Mouse (Mus musculus): ENCODE data around the gene Ccnt1. TPM values are rescaled to one million over a fixed set of nuclear protein-coding genes. Genes with fewer than 3 reads are reported as not detected.
"Not testable (repeated sequence)": the region's sequence is repeated elsewhere in the genome, so short reads cannot be mapped to it uniquely, and the experiment has no call there.

The Ccnt1 gene
- polyA plus RNA-seq, 1 experiment from 2014 or later, result 55.8 TPM

DNA sequence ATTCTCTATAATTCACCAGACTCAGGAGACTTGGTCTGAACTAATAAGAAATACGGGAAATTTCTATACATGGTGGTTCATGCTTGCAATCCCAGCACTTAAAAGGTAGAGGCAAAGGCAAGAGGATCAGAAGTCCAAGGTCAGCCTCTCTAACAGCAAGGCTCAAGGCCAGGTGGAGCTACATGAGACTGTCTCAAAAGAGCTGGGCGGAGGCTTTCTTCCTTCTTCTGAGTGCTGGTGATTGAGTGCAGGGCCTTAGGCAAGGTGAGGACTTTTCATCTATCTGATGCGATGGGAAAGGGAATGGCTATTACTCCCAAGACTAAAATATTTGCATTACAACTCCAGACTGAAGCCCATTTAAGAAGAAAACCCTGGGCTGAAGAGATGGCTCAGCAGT lies 25.6 kb downstream of the Ccnt1 start:
- DNase-seq (ENCODE audit: low spot score), result no peak

DNA sequence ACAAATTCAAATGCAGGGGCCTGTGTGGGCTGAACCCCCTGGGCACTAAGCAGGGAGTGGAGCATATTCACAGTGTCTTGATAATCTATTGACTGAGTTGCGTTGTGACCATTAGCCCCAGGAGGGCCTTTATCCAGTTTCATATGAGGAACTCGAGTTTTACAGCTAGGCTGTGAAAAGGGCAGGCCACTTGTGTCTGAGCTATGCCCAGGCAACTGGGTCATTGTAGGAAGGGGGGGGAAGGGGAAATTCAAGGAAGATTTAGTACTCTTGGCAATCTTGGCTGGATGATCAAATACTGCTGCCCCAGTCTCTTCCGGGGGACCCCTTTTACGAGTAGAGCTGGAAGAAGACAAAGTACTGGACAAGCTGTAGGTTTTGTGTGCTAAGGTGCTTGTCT lies 27.4 kb downstream of the Ccnt1 start:
- no peak for DNase-seq (ENCODE audit: low spot score)

DNA sequence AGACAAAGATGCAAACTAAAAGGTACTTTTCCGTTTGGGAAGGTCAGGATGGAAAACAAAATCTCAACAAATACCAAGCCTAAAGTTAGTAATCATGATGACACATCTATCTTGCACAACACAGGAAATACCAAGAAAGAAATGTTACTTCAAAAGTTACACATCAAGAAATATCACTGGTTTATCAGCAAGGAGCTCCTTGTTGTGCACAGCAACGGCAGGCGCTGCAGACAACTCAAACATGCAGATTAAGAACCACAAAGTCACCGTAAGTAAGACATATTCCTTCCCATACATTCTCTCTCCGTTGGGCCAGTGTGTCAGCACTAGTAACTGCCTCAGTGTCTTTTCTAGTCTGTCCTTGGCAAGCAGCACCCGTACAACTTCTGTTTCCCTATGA lies 29.7 kb downstream of the Ccnt1 start:
- DNase-seq (ENCODE audit: low spot score), result no peak

DNA sequence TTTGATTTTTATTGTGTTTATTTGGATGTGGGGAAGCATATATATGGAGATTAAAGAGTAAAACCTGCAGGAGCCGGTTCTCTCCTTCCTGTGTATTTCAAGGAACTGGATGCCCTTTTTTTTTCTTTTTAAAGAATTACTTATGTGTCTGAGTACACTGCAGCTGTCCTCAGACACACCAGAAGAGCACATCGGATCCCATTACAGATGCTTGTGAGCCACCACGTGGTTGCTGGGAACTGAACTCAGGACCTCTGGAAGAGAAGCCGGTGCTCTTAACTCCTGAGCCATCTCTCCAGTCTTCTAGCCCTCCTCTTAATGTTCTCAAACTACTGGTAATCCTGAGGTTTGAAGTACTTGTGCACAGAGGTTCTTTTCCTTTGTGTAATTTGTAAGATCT lies 32.8 kb downstream of the Ccnt1 start:
- no peak for DNase-seq (ENCODE audit: low spot score)

DNA sequence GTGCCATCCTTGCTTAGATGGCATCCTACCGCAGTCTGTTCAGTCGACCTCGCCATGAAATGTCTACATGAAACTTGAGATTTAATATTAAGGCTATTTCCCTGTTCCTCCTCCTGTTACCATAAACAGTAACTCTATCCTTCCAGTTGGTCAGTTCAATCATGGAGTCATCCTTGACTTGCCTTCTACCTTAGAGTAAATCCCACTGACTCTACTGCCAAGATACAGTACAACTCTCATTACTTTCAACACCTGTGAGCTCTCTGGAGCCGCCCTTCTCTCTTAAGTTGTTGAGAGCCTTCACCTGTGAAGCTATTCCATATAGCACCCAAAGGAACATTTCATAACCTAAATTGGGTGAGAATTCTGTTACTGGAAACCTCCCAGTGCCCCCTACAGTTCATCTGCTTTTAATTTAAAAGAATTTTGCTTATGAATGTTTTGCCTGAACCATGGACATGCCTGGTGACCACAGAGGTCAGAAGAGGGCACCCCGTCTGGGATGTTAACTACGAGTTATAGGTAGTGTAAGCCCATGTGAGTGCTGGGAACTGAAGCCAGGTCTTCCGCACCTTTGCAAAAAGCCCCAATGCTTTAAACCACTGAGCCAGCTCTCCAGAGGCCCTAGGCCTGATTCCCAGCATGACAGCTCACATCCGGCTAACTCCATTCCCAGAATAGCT lies 33.8 kb downstream of the Ccnt1 start:
- no peak for DNase-seq (ENCODE audit: low spot score)

DNA sequence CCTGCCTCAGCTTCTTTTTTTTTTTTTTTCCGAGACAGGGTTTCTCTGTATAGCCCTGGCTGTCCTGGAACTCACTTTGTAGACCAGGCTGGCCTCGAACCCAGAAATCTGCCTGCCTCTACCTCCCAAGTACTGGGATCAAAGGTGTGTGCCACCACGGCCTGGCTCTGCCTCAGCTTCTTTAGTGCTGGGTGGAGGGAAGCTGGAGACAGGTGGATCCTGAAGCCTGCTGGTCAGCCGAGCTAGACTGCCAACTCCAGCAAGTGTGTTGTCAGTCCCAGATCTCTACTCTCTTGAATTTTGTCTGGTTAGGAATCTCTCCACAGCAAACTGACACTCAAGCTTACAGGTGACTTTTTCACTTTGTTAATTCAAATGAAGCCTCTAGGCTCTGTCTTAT lies 34.8 kb downstream of the Ccnt1 start:
- DNase-seq (ENCODE audit: low spot score), result no peak

DNA sequence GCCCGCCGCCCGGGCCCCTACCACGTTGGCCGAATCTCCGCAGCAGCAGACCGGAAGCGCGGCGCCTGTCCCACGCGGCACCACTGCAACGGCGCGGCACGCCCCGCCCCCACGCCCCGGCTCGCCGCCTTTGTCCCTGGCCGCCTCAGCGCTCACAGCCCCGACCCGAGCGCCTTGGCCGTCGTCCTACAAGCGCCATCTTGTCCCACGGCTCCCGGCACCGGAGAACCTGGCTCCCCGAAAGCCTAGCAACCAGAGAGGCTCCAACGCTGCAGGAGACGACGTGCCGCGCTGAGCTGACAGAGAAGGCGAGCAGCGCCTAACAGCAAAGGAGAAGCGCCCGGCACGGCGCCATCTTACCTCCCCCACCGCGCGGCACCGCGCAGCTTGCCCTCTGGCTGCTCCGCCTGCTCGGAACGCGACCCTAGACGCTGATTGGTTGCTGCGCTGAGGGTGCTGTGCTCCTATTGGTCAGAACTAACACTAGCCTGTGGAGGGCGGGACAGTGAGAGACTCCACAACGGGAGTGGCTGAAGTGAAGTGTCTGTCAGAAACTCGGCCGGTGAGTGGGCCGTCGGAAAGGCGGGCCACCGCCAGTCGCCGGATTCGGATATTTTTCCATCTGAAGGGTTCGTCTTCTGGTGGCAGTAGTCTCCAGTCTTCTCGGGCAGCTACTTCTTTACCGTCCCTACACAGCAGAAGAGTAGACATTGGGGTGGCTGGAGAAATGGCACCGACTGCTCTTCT lies 36.7 kb downstream of the Ccnt1 start, which contains the start of gene Kansl2:
Gene Kansl2, minus strand, starts transcription at position 384 of the 747 bp plus-strand sequence.
- DNase-seq (ENCODE audit: low spot score), result peak; percentile 99

DNA sequence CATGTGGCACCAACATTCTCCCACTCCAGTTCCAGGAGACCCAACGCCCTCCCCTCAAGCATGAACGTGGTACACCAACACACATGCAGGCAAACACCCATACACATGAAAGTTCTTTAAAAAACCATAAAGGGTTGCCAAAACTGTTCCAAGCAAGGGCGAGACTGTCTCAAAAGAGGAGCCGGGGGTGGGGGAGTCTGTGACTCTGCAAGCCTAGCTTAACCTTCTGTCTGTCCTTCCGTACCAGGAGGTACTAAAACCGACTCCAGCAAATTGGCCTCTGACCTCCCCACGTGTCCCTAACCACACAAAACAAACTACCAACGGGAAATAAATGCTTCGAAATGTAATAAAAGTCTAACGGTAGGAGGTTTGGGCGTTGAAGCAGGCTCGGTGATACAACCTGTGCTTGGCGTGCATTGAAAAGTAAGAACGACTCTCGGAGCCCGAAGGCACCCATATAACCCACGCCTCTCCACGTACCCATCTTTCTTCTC lies 37.6 kb downstream of the Ccnt1 start:
- peak; percentile 23 for DNase-seq (ENCODE audit: low spot score)

DNA sequence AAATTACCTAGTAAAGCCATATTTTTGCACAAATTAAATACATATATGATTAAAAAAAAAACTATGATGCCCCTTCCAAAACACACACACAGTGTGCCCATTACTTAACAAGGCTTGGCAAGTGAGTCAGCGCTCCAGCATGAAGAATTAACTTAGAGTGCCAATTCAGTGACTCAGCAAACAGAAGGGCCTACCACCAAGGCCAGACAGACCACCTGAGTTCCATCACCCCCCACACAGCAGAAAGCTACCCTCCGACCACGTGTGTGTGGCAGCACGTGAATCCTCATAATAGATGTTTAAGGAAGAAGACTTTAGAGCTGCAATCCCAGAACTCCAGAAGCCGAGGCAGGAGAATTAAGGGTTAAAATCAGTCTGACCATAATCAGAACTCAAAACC lies 38.4 kb downstream of the Ccnt1 start:
- DNase-seq (ENCODE audit: low spot score), result no peak

DNA sequence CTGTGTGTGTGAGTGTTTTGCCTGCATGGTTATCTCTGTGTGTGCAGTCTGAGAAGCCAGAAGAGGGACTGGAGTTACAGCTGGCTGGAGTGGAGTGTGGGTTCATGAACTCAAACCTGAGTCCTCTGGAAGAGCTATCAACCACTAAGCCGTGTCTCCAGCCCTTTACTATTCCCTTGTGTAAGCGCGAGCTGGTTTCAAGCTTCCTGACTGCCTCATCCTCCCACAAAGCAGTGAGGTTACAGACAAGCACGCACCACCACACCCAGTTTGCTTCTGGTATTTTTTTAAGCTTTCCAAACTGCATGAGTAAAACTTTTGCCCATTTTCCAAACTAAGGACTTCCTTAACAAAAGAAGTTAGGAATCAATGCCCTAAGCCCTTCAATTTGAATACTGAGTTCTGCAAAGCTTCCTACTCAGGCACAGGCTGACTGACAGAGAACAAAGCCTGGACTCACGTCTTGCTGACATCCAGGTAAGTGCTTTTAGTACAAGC lies 42.6 kb downstream of the Ccnt1 start:
- no peak for DNase-seq (ENCODE audit: low spot score)

DNA sequence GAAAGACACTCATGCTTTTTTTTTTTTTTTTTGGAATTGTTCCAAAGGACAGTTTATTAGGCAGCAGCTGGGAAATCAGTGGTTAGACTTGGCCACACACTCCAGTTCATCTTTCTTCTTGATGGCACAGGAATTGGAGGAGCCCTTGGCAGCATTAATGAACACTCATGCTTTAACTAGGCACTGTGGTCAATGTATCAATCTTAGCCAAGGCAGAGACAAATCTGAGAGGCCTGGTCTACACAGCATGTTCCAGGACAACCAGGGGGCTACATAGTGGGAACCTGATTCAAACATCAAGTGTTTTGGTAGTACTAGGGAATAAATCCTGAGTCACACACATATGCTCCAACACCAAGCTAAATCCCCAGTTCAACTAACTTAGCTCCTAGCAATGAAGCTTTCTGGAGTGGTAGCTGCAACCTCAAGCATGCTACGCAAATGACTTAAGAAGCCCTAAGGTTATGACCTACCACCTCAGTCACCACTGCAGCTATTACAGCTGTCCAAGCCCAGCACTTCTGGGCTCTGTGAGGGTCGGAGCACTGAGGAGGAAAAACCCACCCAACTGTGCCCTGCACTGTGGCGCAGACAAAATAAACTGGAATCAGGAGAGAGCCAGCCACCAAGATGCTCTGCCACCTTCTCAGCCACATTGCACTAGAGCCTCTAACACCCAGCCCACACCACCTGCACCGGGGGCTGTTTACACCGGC lies 43.5 kb downstream of the Ccnt1 start:
- DNase-seq (ENCODE audit: low spot score), result no peak

DNA sequence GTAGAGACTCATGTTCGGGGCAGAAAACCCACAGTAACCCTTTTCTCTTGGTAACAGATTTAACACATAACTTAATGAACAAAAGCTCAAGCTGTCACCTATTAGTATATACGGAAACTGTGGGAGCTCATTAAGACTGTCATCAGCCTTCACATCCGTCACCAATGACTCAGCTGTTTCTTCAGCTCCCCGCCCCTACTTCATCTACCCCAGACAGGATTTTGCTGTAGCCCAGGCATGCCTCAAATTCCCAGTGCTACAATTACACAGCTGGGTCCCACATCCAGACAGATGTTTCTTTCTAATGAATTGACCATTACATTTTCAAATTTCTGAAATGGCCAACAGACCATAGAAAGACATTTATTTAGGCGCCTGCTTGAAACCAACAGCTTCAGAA lies 44.7 kb downstream of the Ccnt1 start:
- DNase-seq (ENCODE audit: low spot score), result no peak

DNA sequence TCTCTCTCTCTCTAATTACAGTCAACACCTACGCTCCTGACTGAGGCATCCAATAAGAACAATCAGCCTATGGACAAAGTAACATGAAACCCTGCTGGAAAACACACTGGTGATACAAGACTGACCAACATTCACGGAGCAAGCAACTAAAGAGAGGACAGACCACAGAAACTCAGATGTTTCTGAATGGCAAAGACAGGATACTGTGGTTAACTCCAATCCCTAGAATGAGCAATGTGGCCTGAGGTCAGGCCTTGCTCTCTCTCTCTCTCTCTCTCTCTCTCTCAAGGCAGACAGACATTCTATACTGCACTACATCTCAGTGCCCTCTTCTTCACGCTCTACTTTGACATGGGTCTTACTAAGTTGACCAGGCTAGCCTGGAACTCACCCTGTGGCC lies 49.5 kb downstream of the Ccnt1 start:
- no peak for DNase-seq (ENCODE audit: low spot score)

DNA sequence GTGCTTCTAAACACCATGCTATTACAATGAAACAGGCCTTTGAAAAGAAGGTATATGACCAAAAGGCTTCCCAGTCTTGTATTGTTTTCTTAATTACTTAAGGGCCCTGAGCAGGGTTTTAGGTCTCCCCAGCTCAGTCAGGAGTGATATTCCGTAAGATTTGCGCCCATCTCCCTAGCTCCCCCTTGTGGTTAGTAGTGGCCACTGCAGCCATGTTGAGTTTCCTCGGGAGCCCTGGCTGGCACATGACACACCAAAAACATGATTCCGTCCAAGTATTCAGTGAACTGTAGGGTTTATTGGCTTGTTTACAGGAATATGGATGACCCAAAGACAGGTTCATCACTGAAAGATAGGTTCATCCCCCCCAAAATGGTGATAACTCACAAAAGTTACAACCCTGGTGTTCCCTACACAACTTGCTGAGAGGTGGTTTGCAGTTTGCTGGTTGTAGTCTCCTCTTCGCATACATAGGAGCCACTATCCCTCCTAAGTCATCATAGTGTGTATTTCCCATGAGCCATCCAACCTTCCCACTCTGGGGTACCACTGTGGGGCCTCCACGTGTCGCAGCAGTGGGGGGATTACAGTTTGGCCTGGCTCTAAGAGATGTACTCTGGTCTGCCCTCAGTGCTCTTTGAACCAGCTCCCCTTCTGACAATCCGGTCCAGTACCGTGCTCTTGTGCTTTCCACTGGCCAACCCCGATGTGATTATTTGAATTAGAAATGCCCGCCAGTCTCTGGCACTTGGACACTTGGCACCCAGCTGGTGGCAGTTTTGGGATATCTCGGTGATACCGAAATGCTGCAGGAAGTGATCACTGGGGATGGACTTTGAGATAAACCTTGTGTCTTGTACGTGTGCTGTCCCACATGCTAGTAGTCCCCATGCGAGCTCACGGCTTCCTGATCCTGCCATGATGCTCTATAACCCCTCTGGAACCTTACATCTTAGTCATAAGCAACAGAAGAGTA lies 53.1 kb downstream of the Ccnt1 start:
- DNase-seq (ENCODE audit: low spot score), result peak; percentile 58

DNA sequence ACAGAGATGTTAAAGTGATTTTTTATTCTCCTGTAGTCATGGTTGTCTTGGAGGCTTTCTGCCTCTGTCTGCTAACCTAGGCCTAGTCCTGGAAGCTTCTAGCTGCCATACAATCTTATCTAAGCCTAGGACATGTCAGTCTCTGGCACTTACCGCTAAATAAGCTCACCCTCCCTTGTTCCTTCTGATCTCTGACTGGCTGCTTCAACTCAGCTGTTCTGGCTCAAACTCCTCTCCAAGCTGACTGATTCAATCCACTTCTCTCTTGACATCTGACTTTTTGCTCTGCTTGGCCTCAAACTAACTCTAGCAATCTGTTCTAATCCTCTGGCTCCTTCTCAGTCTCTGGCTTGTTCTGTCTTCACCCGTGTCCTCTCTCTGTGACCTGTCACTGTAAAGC lies 55.9 kb downstream of the Ccnt1 start:
- not testable (repeated sequence) for DNase-seq (ENCODE audit: low spot score)

DNA sequence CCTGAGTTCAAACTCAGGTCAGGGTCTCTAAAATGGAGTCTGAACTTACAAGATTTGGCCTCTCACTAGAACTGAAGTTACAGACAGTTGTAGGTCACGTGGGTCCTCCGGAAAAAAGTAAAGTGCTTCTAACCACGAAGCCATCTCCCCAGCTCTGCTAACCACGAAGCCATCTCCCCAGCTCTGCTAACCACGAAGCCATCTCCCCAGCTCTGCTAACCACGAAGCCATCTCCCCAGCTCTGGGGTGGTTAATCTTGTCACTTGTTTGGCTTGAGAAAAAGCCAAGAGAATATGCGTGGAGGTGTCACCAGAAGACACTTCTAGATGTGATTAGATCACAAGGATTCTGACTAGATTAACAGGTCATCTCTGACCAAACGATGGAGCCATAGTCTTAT lies 56.6 kb downstream of the Ccnt1 start:
- peak; percentile 68 for DNase-seq (ENCODE audit: low spot score)

DNA sequence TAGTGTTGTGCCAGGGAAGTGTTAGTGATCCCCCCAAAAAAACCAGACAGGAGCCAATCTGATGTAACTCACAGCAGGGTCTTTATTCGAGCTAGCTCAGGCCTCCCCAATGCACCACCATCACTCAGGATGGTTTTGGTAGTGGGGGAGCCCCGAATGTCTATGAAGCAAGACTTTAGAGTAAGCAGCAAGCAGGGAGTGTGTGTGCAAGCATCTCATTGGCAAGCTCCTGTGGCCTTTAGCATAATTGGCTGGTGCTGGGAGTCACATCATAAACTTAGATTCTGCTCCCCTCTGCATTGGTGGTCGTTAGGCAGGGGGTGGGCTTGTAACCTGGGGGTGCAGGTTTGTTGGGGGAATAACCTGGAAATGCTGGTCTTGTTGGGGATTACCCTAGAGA lies 57.0 kb downstream of the Ccnt1 start:
- peak; percentile 16 for DNase-seq (ENCODE audit: low spot score)

DNA sequence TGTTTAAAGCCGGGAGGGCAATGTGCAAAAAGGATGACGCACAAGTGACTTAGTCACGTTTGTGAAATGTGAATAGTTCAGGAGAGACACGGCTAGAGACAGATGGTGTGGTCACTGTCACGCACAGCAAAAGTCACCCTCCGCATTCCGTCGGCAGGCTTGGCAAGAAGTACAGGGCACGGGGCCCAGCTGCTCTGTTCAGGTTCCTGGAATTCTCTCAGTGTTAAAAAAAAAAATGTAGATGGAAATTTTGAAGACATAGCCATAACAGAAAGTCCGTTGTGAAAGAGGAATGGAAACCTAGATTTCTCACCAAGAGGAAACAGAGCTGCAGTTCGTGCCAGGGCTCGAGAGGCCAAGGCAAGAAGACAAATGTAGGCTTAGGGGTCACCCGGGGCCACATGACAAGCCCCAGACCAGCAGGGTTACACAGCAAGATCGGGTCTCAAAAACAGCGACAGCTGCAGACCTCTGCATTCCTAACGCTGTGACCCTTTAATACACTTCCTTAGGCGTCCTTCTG lies 57.9 kb downstream of the Ccnt1 start:
- DNase-seq (ENCODE audit: low spot score), result no peak

DNA sequence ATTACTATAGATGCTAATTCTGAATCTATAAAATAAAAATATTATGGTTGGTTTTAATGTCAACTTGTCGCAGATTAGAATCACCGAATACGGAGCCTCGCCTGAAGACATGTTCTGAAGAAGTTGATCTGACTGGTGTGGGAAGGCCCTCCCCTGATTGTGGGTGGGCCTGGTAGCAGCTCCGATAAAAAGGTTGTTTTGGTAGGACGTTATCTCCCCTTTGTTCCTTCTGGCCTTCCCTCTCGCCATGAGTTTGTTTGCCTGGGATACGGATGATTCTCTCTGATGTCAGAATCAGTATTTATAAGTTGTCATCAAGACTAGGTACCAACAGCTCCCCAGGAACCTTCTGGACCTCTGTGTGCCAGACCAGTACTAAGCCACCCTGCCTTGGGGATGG lies 58.5 kb downstream of the Ccnt1 start:
- DNase-seq (ENCODE audit: low spot score), result no peak

DNA sequence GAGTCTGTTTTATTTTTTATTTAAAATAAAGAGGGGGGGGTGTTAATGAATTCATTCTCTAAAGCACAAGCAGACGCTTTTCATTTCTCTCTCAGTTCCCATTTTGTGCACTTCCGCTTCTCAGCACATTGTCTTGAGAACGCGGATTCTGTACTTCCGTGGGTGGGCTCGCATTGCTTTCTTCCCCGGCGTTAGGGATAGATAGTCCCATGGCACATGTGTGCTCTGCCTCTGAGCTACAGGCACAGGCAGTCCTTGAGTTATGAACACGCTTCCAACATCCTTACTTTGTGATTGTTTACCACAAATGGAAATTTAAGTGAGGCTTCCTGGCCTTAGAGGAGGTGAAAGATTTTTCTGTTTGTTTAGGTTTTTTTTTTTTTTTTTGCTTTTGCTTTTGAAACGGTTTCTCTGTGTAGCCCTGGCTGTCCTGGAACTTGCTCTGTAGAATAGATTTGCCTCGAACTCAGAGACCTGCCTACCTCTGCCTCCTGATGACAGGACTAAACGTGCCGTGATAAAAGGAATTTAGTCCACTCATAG lies 59.3 kb downstream of the Ccnt1 start:
- DNase-seq (ENCODE audit: low spot score), result peak; percentile 69

Data from thymus, postnatal 0 days (tissue).